Mouse (Mus musculus) intestine, embryonic 16.5 days (tissue): ENCODE measurements at regions not wholly inside any gene's neighbourhood (a gene's known extent, or its start where the extent isn't known, plus 50 kb on each side); places are given as distances from the start of the nearest gene placed in this dataset.

ENCODE experiments used
- ATAC-seq: fragments of 200-750 bp; cut with Nextera tagmentation; 2 replicates; pipeline ENCODE4 v1.8.0; 2017; ENCODE audit warnings: moderate TSS enrichment, moderate library complexity
- H3K27ac ChIP-seq: fragments of 300-500 bp; sonication (generic); 2 replicates; pipeline ENCODE4 v1.5.1; 2014; ENCODE audit warnings: mild to moderate bottlenecking, low read length
- H3K27me3 ChIP-seq: fragments of 300-500 bp; sonication (generic); replicated peaks from 2 replicates; pipeline ENCODE4 v1.6.1; 2014; ENCODE audit warnings: low read length, control low read depth, mixed read lengths; ENCODE audit not compliant: control insufficient read depth, insufficient read depth
- H3K36me3 ChIP-seq: fragments of 300-500 bp; sonication (generic); 2 replicates; pipeline ENCODE4 v1.6.1; 2014; ENCODE audit warnings: low read length, control low read depth; ENCODE audit not compliant: control insufficient read depth, insufficient read depth
- H3K4me1 ChIP-seq: fragments of 300-500 bp; sonication (generic); 2 replicates; pipeline ENCODE4 v1.6.1; 2014; ENCODE audit warnings: low read length, control low read depth, mixed read lengths; ENCODE audit not compliant: control insufficient read depth, insufficient read depth
- H3K4me2 ChIP-seq: fragments of 300-500 bp; sonication (generic); 2 replicates; pipeline ENCODE4 v1.6.1; 2014; ENCODE audit warnings: low read depth, low read length, control low read depth
- H3K4me3 ChIP-seq: fragments of 300-500 bp; sonication (generic); 2 replicates; pipeline ENCODE4 v1.5.1; 2014; ENCODE audit warnings: mild to moderate bottlenecking, low read length
- H3K9ac ChIP-seq: fragments of 300-500 bp; sonication (generic); 2 replicates; pipeline ENCODE4 v1.6.1; 2014; ENCODE audit warnings: low read depth, low read length
- H3K9me3 ChIP-seq: fragments of 300-500 bp; sonication (generic); 2 replicates; pipeline ENCODE4 v1.6.1; 2016; ENCODE audit warnings: low read length, control low read depth; ENCODE audit not compliant: control insufficient read depth
- WGBS: fragments of 180-500 bp; shearing (Covaris S2); extraction: QIAGEN DNeasy Blood & Tissue Kit; methylation state at CpG from one replicate; pipeline ENCODE4 v1.1.7; 2014; 5-methylcytosine and 5-hydroxymethylcytosine counted together

- H3K27me3 ChIP-seq: no peaks in the 10 kb centered on the region
- H3K4me2 ChIP-seq: no peak overlapping the region
- no peak overlapping the region for H3K4me3 ChIP-seq
- no peaks in the 10 kb centered on the region for H3K36me3 ChIP-seq
- ATAC-seq: no peak
- H3K4me1 ChIP-seq: no peaks in the 10 kb centered on the region
- no peaks in the 10 kb centered on the region for H3K9me3 ChIP-seq
- H3K27ac ChIP-seq: no peak overlapping the region
- no peak overlapping the region for H3K9ac ChIP-seq
- WGBS: 55% methylated on average over 1 of the region's 1 CpGs
Observed at GRCm38 (mm10) chr1:194361316-194361715, 256.7 kb upstream of the Plxna2 start.

- 50% methylated on average over 1 of the region's 1 CpGs for WGBS
- Histone ChIP-seq H3K9me3 (no peaks in the 10 kb centered on the region), H3K9ac (no peak overlapping the region), H3K4me3 (no peak overlapping the region), H3K27ac (no peak overlapping the region), H3K36me3 (no peaks in the 10 kb centered on the region), H3K4me2 (no peak overlapping the region), H3K4me1 (no peaks in the 10 kb centered on the region), H3K27me3 (no peaks in the 10 kb centered on the region)
- ATAC-seq: no peak
Observed at GRCm38 (mm10) chr1:194354332-194355120, 263.5 kb upstream of the Plxna2 start.

GRCm38 (mm10) chr1:194345304-194346033 is 272.5 kb upstream of the Plxna2 start:
- no peak for ATAC-seq
- Histone ChIP-seq H3K4me1 (no peaks in the 10 kb centered on the region), H3K4me2 (no peak overlapping the region), H3K9me3 (no peaks in the 10 kb centered on the region), H3K27ac (no peak overlapping the region), H3K27me3 (no peaks in the 10 kb centered on the region), H3K9ac (no peak overlapping the region), H3K4me3 (no peak overlapping the region), H3K36me3 (no peaks in the 10 kb centered on the region)
- 44% methylated on average over 3 of the region's 3 CpGs for WGBS

- Histone ChIP-seq H3K36me3 (no peaks in the 10 kb centered on the region), H3K4me1 (no peaks in the 10 kb centered on the region), H3K4me2 (no peak overlapping the region), H3K27me3 (no peaks in the 10 kb centered on the region), H3K27ac (no peak overlapping the region), H3K4me3 (no peak overlapping the region), H3K9me3 (no peaks in the 10 kb centered on the region), H3K9ac (no peak overlapping the region)
- ATAC-seq: no peak
- 86% methylated on average over 1 of the region's 1 CpGs for WGBS
Observed at GRCm38 (mm10) chr1:194342568-194342967, 275.4 kb upstream of the Plxna2 start.

GRCm38 (mm10) chr1:194341758-194342157 is 276.3 kb upstream of the Plxna2 start:
- Histone ChIP-seq H3K4me1 (no peaks in the 10 kb centered on the region), H3K27me3 (no peaks in the 10 kb centered on the region), H3K27ac (no peak overlapping the region), H3K9ac (no peak overlapping the region), H3K4me2 (no peak overlapping the region), H3K36me3 (no peaks in the 10 kb centered on the region), H3K4me3 (no peak overlapping the region), H3K9me3 (no peaks in the 10 kb centered on the region)
- WGBS: 38% methylated on average over 3 of the region's 3 CpGs
- no peak for ATAC-seq

- H3K4me2 ChIP-seq: no peak overlapping the region
- 61% methylated on average over 5 of the region's 5 CpGs for WGBS
- H3K9me3 ChIP-seq: no peaks in the 10 kb centered on the region
- no peaks in the 10 kb centered on the region for H3K4me1 ChIP-seq
- no peaks in the 10 kb centered on the region for H3K27me3 ChIP-seq
- no peak overlapping the region for H3K9ac ChIP-seq
- H3K27ac ChIP-seq: peak overlapping the region; percentile 20; the same call in 1 of the 2 replicates
- ATAC-seq: peak; percentile 46; the same call in 1 of the 2 replicates
- no peak overlapping the region for H3K4me3 ChIP-seq
- H3K36me3 ChIP-seq: no peaks in the 10 kb centered on the region
Observed at GRCm38 (mm10) chr1:194334752-194335719, 283.0 kb upstream of the Plxna2 start.

GRCm38 (mm10) chr1:194332639-194333038 is 285.4 kb upstream of the Plxna2 start:
- no peaks in the 10 kb centered on the region for H3K36me3 ChIP-seq
- H3K9ac ChIP-seq: no peak overlapping the region
- H3K27me3 ChIP-seq: no peaks in the 10 kb centered on the region
- no peaks in the 10 kb centered on the region for H3K9me3 ChIP-seq
- H3K4me2 ChIP-seq: no peak overlapping the region
- H3K27ac ChIP-seq: no peak overlapping the region
- no peak overlapping the region for H3K4me3 ChIP-seq
- ATAC-seq: no peak
- no peaks in the 10 kb centered on the region for H3K4me1 ChIP-seq

- WGBS: 95% methylated on average over 1 of the region's 1 CpGs
Observed at GRCm38 (mm10) chr1:194330471-194330870, 287.5 kb upstream of the Plxna2 start.

More at GRCm38 (mm10) chr1:194330471-194330870, 287.5 kb upstream of the Plxna2 start:
- no peaks in the 10 kb centered on the region for H3K9me3 ChIP-seq
- H3K27ac ChIP-seq: no peak overlapping the region
- H3K9ac ChIP-seq: no peak overlapping the region
- H3K27me3 ChIP-seq: no peaks in the 10 kb centered on the region
- no peak for ATAC-seq
- no peak overlapping the region for H3K4me2 ChIP-seq
- H3K36me3 ChIP-seq: no peaks in the 10 kb centered on the region
- no peaks in the 10 kb centered on the region for H3K4me1 ChIP-seq
- no peak overlapping the region for H3K4me3 ChIP-seq
